Mouse (Mus musculus) right cerebral cortex, postnatal 4 days (tissue): ENCODE measurements at regions not wholly inside any gene's neighbourhood (a gene's known extent, or its start where the extent isn't known, plus 50 kb on each side); places are given as distances from the start of the nearest gene placed in this dataset.
A peak's percentile ranks its signal among the peaks of the same experiment; 100 is the strongest.

Experiments used
- DNase-seq: peaks from one replicate; pipeline ENCODE4 v3.0.0-alpha.2; 2022

GRCm38 (mm10) chr9:87784872-87785271, 53.8 kb upstream of the Tbx18 start:
- no peak for DNase-seq

- DNase-seq: no peak
Measured at GRCm38 (mm10) chr9:87811746-87812145, 80.7 kb upstream of the Tbx18 start.

- no peak for DNase-seq
Measured at GRCm38 (mm10) chr9:87822276-87822675, 91.2 kb upstream of the Tbx18 start.

GRCm38 (mm10) chr9:87824691-87825230, 93.7 kb upstream of the Tbx18 start:
- no peak for DNase-seq

- DNase-seq: peak; percentile 10
Measured at GRCm38 (mm10) chr9:87843898-87844297, 112.8 kb upstream of the Tbx18 start.

- DNase-seq: no peak
Measured at GRCm38 (mm10) chr9:87844453-87844852, 113.4 kb upstream of the Tbx18 start.

GRCm38 (mm10) chr9:87848882-87849281, 117.8 kb upstream of the Tbx18 start:
- no peak for DNase-seq

GRCm38 (mm10) chr9:87850133-87850532, 119.1 kb upstream of the Tbx18 start:
- no peak for DNase-seq

- DNase-seq: no peak
Measured at GRCm38 (mm10) chr9:87861588-87861987, 130.5 kb upstream of the Tbx18 start.

- DNase-seq: no peak
Measured at GRCm38 (mm10) chr9:87865236-87865635, 134.2 kb upstream of the Tbx18 start.

GRCm38 (mm10) chr9:87872384-87872905, 141.4 kb upstream of the Tbx18 start:
- DNase-seq: no peak

- no peak for DNase-seq
Measured at GRCm38 (mm10) chr9:87882587-87882986, 151.5 kb upstream of the Tbx18 start.

- DNase-seq: no peak
Measured at GRCm38 (mm10) chr9:87883069-87883468, 152.0 kb upstream of the Tbx18 start.

GRCm38 (mm10) chr9:87894051-87894450, 163.0 kb upstream of the Tbx18 start:
- DNase-seq: no peak

- no peak for DNase-seq
Measured at GRCm38 (mm10) chr9:87894596-87894995, 163.5 kb upstream of the Tbx18 start.

- DNase-seq: no peak
Measured at GRCm38 (mm10) chr9:87895526-87895925, 164.5 kb upstream of the Tbx18 start.

GRCm38 (mm10) chr9:87897336-87897735, 166.3 kb upstream of the Tbx18 start:
- DNase-seq: no peak

GRCm38 (mm10) chr9:87899368-87899767, 168.3 kb upstream of the Tbx18 start:
- no peak for DNase-seq

- no peak for DNase-seq
Measured at GRCm38 (mm10) chr9:87899800-87900199, 168.7 kb upstream of the Tbx18 start.

- no peak for DNase-seq
Measured at GRCm38 (mm10) chr9:87921291-87921690, 190.2 kb upstream of the Tbx18 start.

GRCm38 (mm10) chr9:87925151-87925550, 194.1 kb upstream of the Tbx18 start:
- DNase-seq: no peak

- no peak for DNase-seq
Measured at GRCm38 (mm10) chr9:87933230-87933629, 202.2 kb upstream of the Tbx18 start.

- DNase-seq: no peak
Measured at GRCm38 (mm10) chr9:87952426-87952825, 221.4 kb upstream of the Tbx18 start.

GRCm38 (mm10) chr9:87954941-87955340, 223.9 kb upstream of the Tbx18 start:
- no peak for DNase-seq

- no peak for DNase-seq
Measured at GRCm38 (mm10) chr9:87961796-87962195, 230.7 kb upstream of the Tbx18 start.
